ENCODE assay signal across 34 mouse cellular contexts in the genomic region with DNA sequence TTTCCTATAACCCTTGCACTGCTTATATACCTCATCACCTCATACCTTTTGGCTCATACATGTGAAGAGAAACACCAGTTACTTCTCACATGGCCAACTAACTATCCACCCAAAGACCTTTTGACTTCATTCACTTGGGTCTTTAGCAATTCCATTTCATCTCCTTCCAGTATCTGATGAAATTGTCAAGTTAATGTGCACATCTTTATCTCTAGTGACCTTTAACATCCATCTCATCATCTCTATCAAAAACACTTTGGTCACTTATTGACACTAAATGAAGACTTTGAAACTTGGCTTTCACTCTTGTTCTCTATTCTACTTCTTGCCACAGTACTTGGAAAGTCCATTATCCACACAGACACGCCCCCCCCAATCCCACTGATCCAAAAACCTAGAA.
"Had no signal": no experiment of that assay in that cellular context is flagged by ENCODE, and none has a peak within 500 bp of the region (broad histone marks: within the 10 kb centered on the region; RNA-seq: fewer than 3 reads in every experiment).

No protein-coding gene starts in this region.

- H3K4me1 ChIP-seq: heart, embryonic 10.5 days; heart, embryonic 12.5 days; heart, embryonic 13.5 days; heart, embryonic 15.5 days; hindbrain, embryonic 10.5 days; hindbrain, embryonic 13.5 days; hindbrain, embryonic 15.5 days; intestine, embryonic 15.5 days; kidney, embryonic 15.5 days had no signal

- DNase-seq: heart, adult 18-20 months; heart, adult 2 months; heart, postnatal 10 days; heart, postnatal 14 days; heart, postnatal 36 days; heart, postnatal 4 days; kidney, adult 11 months; kidney, adult 8-10 months; kidney, adult 9 months; kidney, postnatal 10 days; kidney, postnatal 14 days; kidney, postnatal 25 days; kidney, postnatal 36 days; kidney, postnatal 4 days; layer of hippocampus, adult 9-11 months; layer of hippocampus, postnatal 36 days had no signal

- H3K4me3 ChIP-seq: heart, adult 2 months; heart, embryonic 10.5 days; heart, embryonic 12.5 days; heart, embryonic 13.5 days; heart, embryonic 15.5 days; hindbrain, embryonic 10.5 days; hindbrain, embryonic 13.5 days; hindbrain, embryonic 15.5 days; intestine, embryonic 15.5 days; kidney, embryonic 15.5 days; layer of hippocampus, adult 2 months had no signal

- H3K27ac ChIP-seq: heart, adult 2 months; heart, embryonic 10.5 days; heart, embryonic 13.5 days; heart, embryonic 15.5 days; hindbrain, embryonic 10.5 days; hindbrain, embryonic 13.5 days; hindbrain, embryonic 14.5 days; hindbrain, embryonic 15.5 days; hindbrain, postnatal 0 days; intestine, embryonic 15.5 days; kidney, embryonic 15.5 days; kidney, postnatal 0 days; layer of hippocampus, adult 2 months had no signal

- H3K27me3 ChIP-seq: heart, embryonic 12.5 days; heart, embryonic 13.5 days; heart, embryonic 15.5 days; hindbrain, embryonic 13.5 days; hindbrain, embryonic 15.5 days; intestine, embryonic 15.5 days; kidney, embryonic 15.5 days had no signal

- H3K9me3 ChIP-seq: heart, embryonic 10.5 days; heart, embryonic 12.5 days; heart, embryonic 13.5 days; heart, embryonic 15.5 days; hindbrain, embryonic 10.5 days; hindbrain, embryonic 13.5 days; hindbrain, embryonic 15.5 days; intestine, embryonic 15.5 days; kidney, embryonic 15.5 days had no signal

- H3K9ac ChIP-seq: heart, embryonic 12.5 days; heart, embryonic 13.5 days; heart, embryonic 15.5 days; hindbrain, embryonic 13.5 days; hindbrain, embryonic 14.5 days; hindbrain, embryonic 15.5 days; intestine, embryonic 15.5 days; kidney, embryonic 15.5 days had no signal

- H3K36me3 ChIP-seq: heart, embryonic 10.5 days; heart, embryonic 12.5 days; heart, embryonic 13.5 days; heart, embryonic 15.5 days; hindbrain, embryonic 10.5 days; hindbrain, embryonic 13.5 days; hindbrain, embryonic 15.5 days; intestine, embryonic 15.5 days; kidney, embryonic 15.5 days had no signal

- ATAC-seq: hindbrain, embryonic 16.5 days; hindbrain, postnatal 0 days; inflammation-experienced regulatory T-cells, adult 6 months; intestine, embryonic 15.5 days; intestine, embryonic 16.5 days; intestine, postnatal 0 days had no signal

- H3K4me2 ChIP-seq: heart, embryonic 11.5 days; heart, embryonic 12.5 days; heart, embryonic 13.5 days; heart, embryonic 15.5 days; hindbrain, embryonic 13.5 days; hindbrain, embryonic 14.5 days; hindbrain, embryonic 15.5 days; intestine, embryonic 15.5 days; kidney, embryonic 15.5 days had no signal
